Mouse (Mus musculus): ENCODE measurements around the gene Heatr5a.
A peak's percentile ranks its signal among the peaks of the same experiment; 100 is the strongest.

Heatr5a gene

GRCm38 (mm10) chr12:51884801-51885200 lies 86.3 kb downstream of the Heatr5a start:
- DNase-seq (ENCODE audit: low spot score in 2 of 2) = no peak

GRCm38 (mm10) chr12:51883297-51883805 lies 87.8 kb downstream of the Heatr5a start:
- DNase-seq (ENCODE audit: low spot score in 2 of 2) = no peak

- DNase-seq (ENCODE audit: low spot score in 2 of 2) = no peak
Measured at GRCm38 (mm10) chr12:51882606-51883296, 88.4 kb downstream of the Heatr5a start.

- DNase-seq (ENCODE audit: low spot score in 2 of 2) = no peak
Measured at GRCm38 (mm10) chr12:51881775-51882174, 89.3 kb downstream of the Heatr5a start.

- DNase-seq (ENCODE audit: low spot score in 2 of 2) = peak in 1 of 2 experiments; percentile 14
Measured at GRCm38 (mm10) chr12:51871446-51872144, 99.5 kb downstream of the Heatr5a start.

- no peak for DNase-seq (ENCODE audit: low spot score in 2 of 2)
Measured at GRCm38 (mm10) chr12:51869511-51869910, 101.6 kb downstream of the Heatr5a start.

GRCm38 (mm10) chr12:51867076-51867475 lies 104.0 kb downstream of the Heatr5a start:
- no peak for DNase-seq (ENCODE audit: low spot score in 2 of 2)

- no peak for DNase-seq (ENCODE audit: low spot score in 2 of 2)
Measured at GRCm38 (mm10) chr12:51866226-51866910, 104.8 kb downstream of the Heatr5a start.

- no peak for DNase-seq (ENCODE audit: low spot score in 2 of 2)
Measured at GRCm38 (mm10) chr12:51865790-51866179, 105.3 kb downstream of the Heatr5a start.

- no peak for DNase-seq (ENCODE audit: low spot score in 2 of 2)
Measured at GRCm38 (mm10) chr12:51865061-51865789, 105.9 kb downstream of the Heatr5a start.

GRCm38 (mm10) chr12:51863116-51864002 lies 107.8 kb downstream of the Heatr5a start:
- DNase-seq (ENCODE audit: low spot score in 2 of 2) = no peak

- DNase-seq (ENCODE audit: low spot score in 2 of 2) = no peak
Measured at GRCm38 (mm10) chr12:51858134-51859028, 112.7 kb downstream of the Heatr5a start.

- DNase-seq (ENCODE audit: low spot score in 2 of 2) = no peak
Measured at GRCm38 (mm10) chr12:51856768-51857295, 114.3 kb downstream of the Heatr5a start.

- DNase-seq (ENCODE audit: low spot score in 2 of 2) = no peak
Measured at GRCm38 (mm10) chr12:51855872-51856271, 115.2 kb downstream of the Heatr5a start.

- DNase-seq (ENCODE audit: low spot score in 2 of 2) = no peak
Measured at GRCm38 (mm10) chr12:51855453-51855852, 115.7 kb downstream of the Heatr5a start.

- no peak for DNase-seq (ENCODE audit: low spot score in 2 of 2)
Measured at GRCm38 (mm10) chr12:51851617-51852016, 119.5 kb downstream of the Heatr5a start.

- DNase-seq (ENCODE audit: low spot score in 2 of 2) = no peak
Measured at GRCm38 (mm10) chr12:51851155-51851554, 120.0 kb downstream of the Heatr5a start.

- DNase-seq (ENCODE audit: low spot score in 2 of 2) = no peak
Measured at GRCm38 (mm10) chr12:51850339-51850738, 120.8 kb downstream of the Heatr5a start.

- DNase-seq (ENCODE audit: low spot score in 2 of 2) = no peak
Measured at GRCm38 (mm10) chr12:51849902-51850301, 121.2 kb downstream of the Heatr5a start.

All from thymus, postnatal 10 days (tissue).